20 mouse cellular contexts compared by ENCODE assay signal in genomic region chr8:125043935-125044334, GRCm38 (mm10). TPM values are rescaled to one million over a fixed set of nuclear protein-coding genes. Genes with fewer than 3 reads are reported as not detected.
DNase-seq lines count a peak whose midpoint lies in the region; ATAC-seq lines count a peak whose summit lies in the region.
"Had no signal": no experiment of that assay in that cellular context is flagged by ENCODE, and none has a peak within 500 bp of the region (broad histone marks: within the 10 kb centered on the region; RNA-seq: fewer than 3 reads in every experiment).

No protein-coding gene starts in this region.

- no peak overlapping the region for H3K4me3 ChIP-seq in embryonic facial prominence, embryonic 12.5 days
- H3K4me3 ChIP-seq: layer of hippocampus, adult 2 months; left cerebral cortex, adult 2 months; liver, embryonic 15.5 days had no signal

- H3K4me2 ChIP-seq in embryonic facial prominence, embryonic 12.5 days (replicated peaks): no peak overlapping the region
- H3K4me2 ChIP-seq: liver, embryonic 15.5 days had no signal

- no peak overlapping the region for H3K9ac ChIP-seq in embryonic facial prominence, embryonic 12.5 days
- H3K9ac ChIP-seq: liver, embryonic 15.5 days had no signal

- intact Hi-C loops in heart, postnatal 36 days (cut with DNase I): no loop called here

- peaks cover 17% of the 10 kb centered on the region for H3K36me3 ChIP-seq in embryonic facial prominence, embryonic 12.5 days
- H3K36me3 ChIP-seq: liver, embryonic 15.5 days had no signal

- WGBS in embryonic facial prominence, embryonic 12.5 days: 11% methylated on average over 9 of the region's 9 CpGs

- no peaks in the 10 kb centered on the region for H3K9me3 ChIP-seq in embryonic facial prominence, embryonic 12.5 days
- H3K9me3 ChIP-seq: liver, embryonic 15.5 days had no signal

- peak overlapping the region; percentile 76 for H3K27ac ChIP-seq in embryonic facial prominence, embryonic 12.5 days
- H3K27ac ChIP-seq: layer of hippocampus, adult 2 months; left cerebral cortex, adult 2 months; liver, embryonic 15.5 days had no signal

- peak; percentile 30 for DNase-seq in adrenal gland, postnatal 10 days
- DNase-seq in adrenal gland, postnatal 4 days (ENCODE audit: low spot score in 2 of 2): no peak
- peak; percentile 41 for DNase-seq in heart, postnatal 4 days
- DNase-seq in heart, postnatal 36 days: no peak
- peak; percentile 12 for DNase-seq in CD4-positive helper T cell, adult 2 months (ENCODE audit: low read depth, low spot score)
- DNase-seq in B cell, adult 2 months: no peak
- DNase-seq: adrenal gland, adult 8-10 months; cerebellum, adult 9-11 months; gastrocnemius, postnatal 36 days; kidney, postnatal 10 days; lung, postnatal 10 days; retina, postnatal 1 day had no signal

- peaks cover 23% of the 10 kb centered on the region for H3K4me1 ChIP-seq in embryonic facial prominence, embryonic 12.5 days
- H3K4me1 ChIP-seq: liver, embryonic 15.5 days had no signal

- H3K27me3 ChIP-seq in embryonic facial prominence, embryonic 12.5 days: no peaks in the 10 kb centered on the region
- H3K27me3 ChIP-seq: CH12.LX; liver, embryonic 15.5 days had no signal

- no peak for ATAC-seq in embryonic facial prominence, embryonic 12.5 days (ENCODE audit: insufficient number of reproducible peaks, insufficient read depth, low FRiP score, low TSS enrichment)
- ATAC-seq in erythroblast, adult 5-6 weeks (replicated peaks; ENCODE audit: low FRiP score, poor library complexity, severe bottlenecking): no peak
- ATAC-seq: midbrain, embryonic 16.5 days had no signal

RNA-seq across cellular contexts. Expression of gene Disc1, which starts 10.1 kb away (rescaled TPM):
- total RNA-seq in adrenal gland, postnatal 10 days (2021): 1 to 10 TPM; 3.6 TPM
- 1 to 10 TPM; 4.1 to 4.8 TPM for total RNA-seq in adrenal gland, postnatal 4 days (2021)
- total RNA-seq in heart, postnatal 4 days (2021): 1 to 10 TPM; 3.9 to 4.4 TPM
- 1 to 10 TPM; 2.2 to 2.9 TPM for total RNA-seq in heart, postnatal 36 days (2021)
- 2.9 and 3.1 TPM in 2 replicates for polyA plus RNA-seq in embryonic facial prominence, embryonic 12.5 days (2016; fragmentation: Nextera tagmentation; extraction: Ambion mirVana)
- not detected in 2 replicates for total RNA-seq in erythroblast, adult 5-6 weeks (2015; ENCODE audit: low replicate concordance)
- total RNA-seq in erythroblast, adult 5-6 weeks (2017; ENCODE audit: low replicate concordance): 1.3 and 1.6 TPM in 2 replicates
- total RNA-seq: CH12.LX; megakaryocyte-erythroid progenitor cell, adult 5-6 weeks had no signal

RNA-seq across cellular contexts. Expression of gene Tsnax, which starts 31.1 kb away (rescaled TPM):
- 10 to 100 TPM; 71.1 to 80.4 TPM for total RNA-seq in adrenal gland, postnatal 10 days (2021)
- 10 to 100 TPM; 83.6 to 88.4 TPM for total RNA-seq in adrenal gland, postnatal 4 days (2021)
- total RNA-seq in heart, postnatal 4 days (2021): 10 to 100 TPM; 71.1 to 77.9 TPM
- 10 to 100 TPM; 73.6 to 80.4 TPM for total RNA-seq in heart, postnatal 36 days (2021)
- polyA plus RNA-seq in embryonic facial prominence, embryonic 12.5 days (2016; fragmentation: Nextera tagmentation; extraction: Ambion mirVana): 138 and 140 TPM in 2 replicates
- 20.1 and 23.4 TPM in 2 replicates for total RNA-seq in erythroblast, adult 5-6 weeks (2015; ENCODE audit: low replicate concordance)
- 6.9 and 10.6 TPM in 2 replicates for total RNA-seq in erythroblast, adult 5-6 weeks (2017; ENCODE audit: low replicate concordance)

Comparison
In these comparisons a context has a peak if more than half of its experiments do, and no peak if none do; other contexts are left out.
1. DNase-seq: peak in adrenal gland, postnatal 10 days (single experiment), heart, postnatal 4 days (single experiment) and CD4-positive helper T cell, adult 2 months (single experiment); none in adrenal gland, postnatal 4 days (0 of 2), heart, postnatal 36 days (0 of 2) and B cell, adult 2 months (0 of 2).